Mouse (Mus musculus) B cell, adult 2 months (primary cell): Measurements from ENCODE around the gene AI413582.

Source experiments
- DNase-seq, 2 experiments: peaks; one replicate each; pipeline ENCODE4 v3.0.0; 2022

The AI413582 gene

GRCm38 (mm10) chr17:27578487-27578886 lies 12.9 kb upstream of the AI413582 start:
- DNase-seq, result no peak

GRCm38 (mm10) chr17:27577468-27577867 lies 11.9 kb upstream of the AI413582 start:
- DNase-seq, result peak in 1 of 2 experiments; percentile 24

- no peak for DNase-seq
Observed at GRCm38 (mm10) chr17:27576056-27576455, 10.5 kb upstream of the AI413582 start.

GRCm38 (mm10) chr17:27575116-27575776 lies 9.7 kb upstream of the AI413582 start:
- DNase-seq, result no peak

GRCm38 (mm10) chr17:27574470-27575115 lies 9.0 kb upstream of the AI413582 start:
- DNase-seq, result no peak

- DNase-seq, result no peak
Observed at GRCm38 (mm10) chr17:27573772-27574320, 8.3 kb upstream of the AI413582 start.

GRCm38 (mm10) chr17:27571315-27571714 lies 5.8 kb upstream of the AI413582 start:
- no peak for DNase-seq

GRCm38 (mm10) chr17:27568228-27568627 lies 2.7 kb upstream of the AI413582 start:
- no peak for DNase-seq

- DNase-seq, result no peak
Observed at GRCm38 (mm10) chr17:27565942-27566267, 349 bp upstream of the AI413582 start.

- DNase-seq, result peak; percentile 43 to 48
Observed at GRCm38 (mm10) chr17:27564391-27565162, 979 bp downstream of the AI413582 start.

GRCm38 (mm10) chr17:27563771-27564244 lies 1.7 kb downstream of the AI413582 start:
- no peak for DNase-seq

- DNase-seq, result no peak
Observed at GRCm38 (mm10) chr17:27561809-27562526, 3.6 kb downstream of the AI413582 start.

GRCm38 (mm10) chr17:27560926-27561480 lies 4.6 kb downstream of the AI413582 start:
- no peak for DNase-seq

- no peak for DNase-seq
Observed at GRCm38 (mm10) chr17:27559596-27559995, 6.0 kb downstream of the AI413582 start.

- DNase-seq, result no peak
Observed at GRCm38 (mm10) chr17:27558845-27559244, 6.7 kb downstream of the AI413582 start.

GRCm38 (mm10) chr17:27557927-27558661 lies 7.5 kb downstream of the AI413582 start:
- peak; percentile 24 to 28 for DNase-seq

- peak; percentile 71 to 72 for DNase-seq
Observed at GRCm38 (mm10) chr17:27557181-27557926, 8.2 kb downstream of the AI413582 start.

GRCm38 (mm10) chr17:27556315-27557011 lies 9.1 kb downstream of the AI413582 start, which contains the start of gene Hmga1:
Hmga1 (plus strand) TSS chr17:27556497.
- peak; percentile 96 to 97 for DNase-seq

GRCm38 (mm10) chr17:27555512-27556172 lies 9.9 kb downstream of the AI413582 start:
- DNase-seq, result peak; percentile 90
